In genomic region chr1:182086759-182087158, GRCm38 (mm10) we compare ENCODE assay signal across 9 mouse cellular contexts. TPM values are rescaled to one million over a fixed set of nuclear protein-coding genes. Genes with fewer than 3 reads are reported as not detected.
DNase-seq lines count a peak whose midpoint lies in the region; ATAC-seq and TF ChIP-seq lines count a peak whose summit lies in the region.
"Had no signal": no experiment of that assay in that cellular context is flagged by ENCODE, and none has a peak within 500 bp of the region (broad histone marks: within the 10 kb centered on the region; RNA-seq: fewer than 3 reads in every experiment).

No protein-coding gene starts in this region.

- H3K4me2 ChIP-seq in hindbrain, embryonic 15.5 days, result no peak overlapping the region
- H3K4me2 ChIP-seq in midbrain, postnatal 0 days (ENCODE audit: low read depth, low read length, poor library complexity, severe bottlenecking), result no peak overlapping the region
- H3K4me2 ChIP-seq: liver, embryonic 15.5 days had no signal

- H3K27ac ChIP-seq in cortical plate, adult 2 months (ENCODE audit: insufficient read depth, low read length), result 0 out of 2 replicates have a peak overlapping the region, but pooled peaks have one; percentile 14
- peak overlapping the region; percentile 35 for H3K27ac ChIP-seq in hindbrain, embryonic 15.5 days (replicated peaks)
- H3K27ac ChIP-seq in midbrain, postnatal 0 days (ENCODE audit: low read depth, low read length), result peak overlapping the region; percentile 32; the same call in 1 of the 2 replicates
- H3K27ac ChIP-seq: liver, embryonic 15.5 days had no signal

- no peak overlapping the region for H3K9ac ChIP-seq in hindbrain, embryonic 15.5 days
- no peak overlapping the region for H3K9ac ChIP-seq in midbrain, postnatal 0 days (replicated peaks; ENCODE audit: low read length, poor library complexity, severe bottlenecking)
- H3K9ac ChIP-seq: liver, embryonic 15.5 days had no signal

- H3K4me3 ChIP-seq in cortical plate, adult 2 months (ENCODE audit: insufficient read depth, low read length), result no peak overlapping the region
- H3K4me3 ChIP-seq in hindbrain, embryonic 15.5 days, result no peak overlapping the region
- H3K4me3 ChIP-seq in midbrain, postnatal 0 days (ENCODE audit: low read depth, low read length), result no peak overlapping the region
- H3K4me3 ChIP-seq: liver, embryonic 15.5 days had no signal

- ATAC-seq in hindbrain, embryonic 15.5 days (ENCODE audit: low FRiP score, low read depth), result peak; percentile 64
- ATAC-seq in midbrain, postnatal 0 days (ENCODE audit: low FRiP score), result peak; percentile 53
- no peak for ATAC-seq in inflammation-experienced regulatory T-cells, adult 6 months

- no peak for TF ChIP-seq POLR2A in cortical plate, adult 2 months (IDR thresholded peaks at IDR 0.05; ENCODE audit: extremely low read depth, insufficient read depth, low read length)

- WGBS in hindbrain, embryonic 15.5 days, result 29% methylated on average over 7 of the region's 7 CpGs
- WGBS in midbrain, postnatal 0 days, result 39% methylated on average over 7 of the region's 7 CpGs

- peaks cover 5% of the 10 kb centered on the region for H3K4me1 ChIP-seq in cortical plate, adult 2 months (ENCODE audit: control insufficient read depth, insufficient read depth, low read length)
- peaks cover 46% of the 10 kb centered on the region for H3K4me1 ChIP-seq in hindbrain, embryonic 15.5 days (replicated peaks)
- H3K4me1 ChIP-seq in midbrain, postnatal 0 days (ENCODE audit: insufficient read depth, low read length), result no peaks in the 10 kb centered on the region

- no peaks in the 10 kb centered on the region for H3K9me3 ChIP-seq in hindbrain, embryonic 15.5 days
- H3K9me3 ChIP-seq in midbrain, postnatal 0 days (ENCODE audit: low read length), result no peaks in the 10 kb centered on the region
- H3K9me3 ChIP-seq: liver, embryonic 15.5 days had no signal

- H3K27me3 ChIP-seq in hindbrain, embryonic 15.5 days, result no peaks in the 10 kb centered on the region
- H3K27me3 ChIP-seq in midbrain, postnatal 0 days (ENCODE audit: insufficient read depth, low read length), result no peaks in the 10 kb centered on the region
- H3K27me3 ChIP-seq: liver, embryonic 15.5 days had no signal

- peak; percentile 68 for DNase-seq in kidney, postnatal 10 days
- DNase-seq in kidney, adult 8-10 months, result no peak
- DNase-seq in midbrain, postnatal 0 days (ENCODE audit: low spot score), result peak; percentile 87
- DNase-seq in embryo, embryonic 10 days (ENCODE audit: low spot score), result no peak
- DNase-seq in spleen, adult 12 weeks (ENCODE audit: low spot score), result no peak

- TF ChIP-seq CTCF in cortical plate, adult 2 months (IDR thresholded peaks at IDR 0.05; ENCODE audit: extremely low read depth, insufficient read depth, low read length), result no peak
- TF ChIP-seq CTCF in midbrain, postnatal 0 days (IDR thresholded peaks at IDR 0.05), result no peak

- H3K36me3 ChIP-seq in hindbrain, embryonic 15.5 days, result no peaks in the 10 kb centered on the region
- H3K36me3 ChIP-seq in midbrain, postnatal 0 days (ENCODE audit: insufficient read depth, low read length), result no peaks in the 10 kb centered on the region
- H3K36me3 ChIP-seq: liver, embryonic 15.5 days had no signal

RNA-seq across cellular contexts. Expression of gene Srp9, which starts 37.8 kb away (rescaled TPM):
- polyA plus RNA-seq in cortical plate, adult 2 months (2012; rRNA removed), result 112 and 115 TPM in 2 replicates
- 121 and 127 TPM in 2 replicates for polyA plus RNA-seq in hindbrain, embryonic 15.5 days (2015; fragmentation: Nextera tagmentation; extraction: Ambion mirVana)
- total RNA-seq in midbrain, postnatal 0 days (2014; rRNA removed), result 70.5 and 76.1 TPM in 2 replicates
- 169 and 173 TPM in 2 replicates for polyA plus RNA-seq in midbrain, postnatal 0 days (2015; fragmentation: Nextera tagmentation; extraction: Ambion mirVana)
- polyA plus RNA-seq in inflammation-experienced regulatory T-cells, adult 6 months (2017; shearing (Covaris generic)), result 100 to 1,000 TPM; 141 to 184 (median 147) TPM

Comparison
In these comparisons a context has a peak if more than half of its experiments do, and no peak if none do; other contexts are left out.
1. DNase-seq: peak in kidney, postnatal 10 days (single experiment) and midbrain, postnatal 0 days (single experiment); none in kidney, adult 8-10 months (0 of 2), embryo, embryonic 10 days (single experiment) and spleen, adult 12 weeks (single experiment).
2. Peak in every context shown above with its lines, with median percentiles within 50 percentile points of each other: H3K27ac ChIP-seq.